Comparison of ENCODE assay signal across 8 mouse cellular contexts in the genomic region with DNA sequence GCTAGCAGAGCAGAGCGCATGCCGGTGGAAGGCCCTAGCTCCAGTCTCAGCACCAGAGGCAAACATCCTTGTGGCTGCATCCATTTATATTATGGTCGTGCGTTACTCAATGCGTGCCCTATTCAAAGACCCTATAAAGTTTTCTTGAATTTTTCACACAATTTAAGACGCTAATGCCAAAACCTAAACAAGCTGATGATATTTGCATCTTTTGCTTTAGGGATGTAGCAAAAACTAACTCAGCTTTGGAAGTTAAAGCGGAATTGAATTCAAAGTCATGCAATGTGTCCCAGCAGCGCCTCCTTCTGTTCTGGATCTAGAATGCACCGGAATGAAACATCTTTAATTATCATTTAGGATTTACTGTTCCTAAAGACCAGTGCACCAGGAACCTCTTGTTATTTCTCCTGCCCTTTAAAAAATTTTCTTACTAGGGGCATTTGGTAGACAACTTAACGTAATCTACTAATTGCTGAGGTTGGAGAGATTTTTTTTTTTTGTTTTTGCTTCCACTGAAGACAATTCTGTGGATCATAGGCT. TPM values are rescaled to one million over a fixed set of nuclear protein-coding genes. Genes with fewer than 3 reads are reported as not detected.
A peak's percentile ranks its signal among the peaks of the same experiment; 100 is the strongest.
DNase-seq lines count a peak whose midpoint lies in the region; ATAC-seq lines count a peak whose summit lies in the region.

No protein-coding gene starts in this region.

- peak; percentile 6 for DNase-seq in adrenal gland, postnatal 25 days
- no peak for DNase-seq in adrenal gland, postnatal 4 days (ENCODE audit: low spot score in 2 of 2)
- DNase-seq in left cerebral cortex, adult 18-20 months (ENCODE audit: low spot score in 2 of 2): peak; percentile 60 to 66
- no peak for DNase-seq in left cerebral cortex, adult 11 months (ENCODE audit: low spot score)
- peak; percentile 75 for DNase-seq in c-Kit-negative CD71-positive TER-119-positive erythroid progenitor cells, embryonic 14.5 days (ENCODE audit: low read depth, low spot score)
- DNase-seq in hindlimb bud, embryonic 11.5 days (ENCODE audit: extremely low spot score, low read depth, low spot score): peak; percentile 49

- peak; percentile 79 for ATAC-seq in megakaryocyte progenitor cell, adult 5-6 weeks (replicated peaks; ENCODE audit: poor library complexity)
- ATAC-seq in granulocyte monocyte progenitor cell, adult 5-6 weeks (replicated peaks; ENCODE audit: poor library complexity, severe bottlenecking): no peak

RNA-seq across cellular contexts. Expression of a gene that starts 47.2 kb away (rescaled TPM):
- not detected in 2 replicates for total RNA-seq in adrenal gland, postnatal 25 days (2021)
- total RNA-seq in adrenal gland, postnatal 4 days (2021): 1 to 10 TPM in 1 of 2 experiments, under 1 TPM in 1; 0.76 to 2.6 TPM
- total RNA-seq in left cerebral cortex, adult 18-20 months (2021): 1 to 10 TPM; 7.4 to 8.8 TPM
- 0.05 and 0.07 TPM in 2 replicates for total RNA-seq in megakaryocyte progenitor cell, adult 5-6 weeks (2015)
- total RNA-seq in megakaryocyte progenitor cell, adult 5-6 weeks (2017): 0.07 and 0.08 TPM in 2 replicates
- total RNA-seq in granulocyte monocyte progenitor cell, adult 5-6 weeks (2014; fragmentation: Nextera tagmentation): not detected in 2 replicates
- total RNA-seq in granulocyte monocyte progenitor cell, adult 5-6 weeks (2017): not detected in 2 replicates

Comparison
In these comparisons a context has a peak if more than half of its experiments do, and no peak if none do; other contexts are left out.
1. DNase-seq: peak in adrenal gland, postnatal 25 days (single experiment), left cerebral cortex, adult 18-20 months (2 of 2), c-Kit-negative CD71-positive TER-119-positive erythroid progenitor cells, embryonic 14.5 days (single experiment) and hindlimb bud, embryonic 11.5 days (single experiment); none in adrenal gland, postnatal 4 days (0 of 2) and left cerebral cortex, adult 11 months (single experiment).